Mouse (Mus musculus) embryonic fibroblast, embryonic 13.5 days (primary cell): Measurements from ENCODE around the gene Dcaf8.

Experiments used
- CTCF ChIP-seq: IDR thresholded peaks from 2 replicates; pipeline ENCODE4 v1.5.1; 2011; ENCODE audit warnings: mild to moderate bottlenecking, control low read depth, low read length, moderate library complexity, borderline replicate concordance; ENCODE audit not compliant: insufficient read depth
- POLR2A ChIP-seq: IDR thresholded peaks from 2 replicates; pipeline ENCODE4 v1.6.1; 2011; ENCODE audit warnings: low read depth, mild to moderate bottlenecking, control low read depth, low read length, moderate library complexity

- TF ChIP-seq POLR2A = no peak
- no peak for TF ChIP-seq CTCF
Observed at GRCm38 (mm10) chr1:172134072-172134471, 13.8 kb upstream of the Dcaf8 start.
